Mouse (Mus musculus): Measurements from ENCODE around the gene Mtus2. TPM values are rescaled to one million over a fixed set of nuclear protein-coding genes. Genes with fewer than 3 reads are reported as not detected.

The Mtus2 gene
- polyA plus RNA-seq, 1 experiment: not detected

- TF ChIP-seq GATA1 (IDR thresholded peaks at IDR 0.05; ENCODE audit: low read length): no peak
These were observed 100.3 kb downstream of the Mtus2 start for GRCm38 (mm10) chr5:148057433-148057832.

DNA sequence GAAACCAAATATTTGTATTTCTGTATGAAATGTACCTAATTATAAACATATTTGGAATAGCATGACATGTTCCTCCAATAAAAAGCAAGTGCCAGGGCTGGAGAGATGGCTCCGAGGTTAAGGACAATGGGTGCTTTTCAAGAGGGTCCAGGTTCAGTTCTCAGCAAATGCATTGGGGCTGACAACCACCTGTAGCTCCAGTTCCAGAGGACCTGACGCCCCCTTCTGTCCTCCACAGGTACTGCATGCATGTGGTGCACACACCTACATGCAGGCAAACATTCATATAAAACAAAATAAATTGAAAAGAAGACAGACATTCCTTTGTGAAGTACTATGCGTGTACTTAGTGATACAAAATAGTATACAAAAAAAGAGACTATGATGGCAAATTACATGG, 102.2 kb downstream of the Mtus2 start:
- TF ChIP-seq GATA1 (IDR thresholded peaks at IDR 0.05; ENCODE audit: low read length): no peak

GRCm38 (mm10) chr5:148061869-148062268, 104.7 kb downstream of the Mtus2 start:
- no peak for TF ChIP-seq GATA1 (IDR thresholded peaks at IDR 0.05; ENCODE audit: low read length)

DNA sequence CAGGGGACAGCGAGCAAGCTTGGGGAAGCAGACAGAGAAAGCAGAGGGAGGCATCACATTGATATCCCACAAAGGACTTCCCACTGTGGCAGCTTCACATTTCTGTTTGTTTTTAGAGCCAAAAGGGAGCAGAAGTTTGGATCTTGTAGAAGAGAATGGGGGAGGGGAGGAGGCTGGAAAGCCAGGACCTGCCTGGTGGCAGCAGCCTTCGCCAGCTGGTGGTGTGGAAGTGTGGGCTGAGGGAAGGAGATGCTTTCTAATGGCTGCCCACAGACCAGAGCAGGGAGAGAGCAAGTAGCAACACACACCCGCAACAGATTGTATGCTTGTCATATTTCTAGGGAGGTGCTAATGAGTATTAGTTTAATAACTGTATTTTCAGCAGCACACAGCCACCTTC, 106.6 kb downstream of the Mtus2 start:
- TF ChIP-seq GATA1 (IDR thresholded peaks at IDR 0.05; ENCODE audit: low read length): no peak

GRCm38 (mm10) chr5:148065251-148065650, 108.1 kb downstream of the Mtus2 start:
- TF ChIP-seq GATA1 (IDR thresholded peaks at IDR 0.05; ENCODE audit: low read length): no peak

GRCm38 (mm10) chr5:148069909-148070308, 112.8 kb downstream of the Mtus2 start:
- no peak for TF ChIP-seq GATA1 (IDR thresholded peaks at IDR 0.05; ENCODE audit: low read length)

DNA sequence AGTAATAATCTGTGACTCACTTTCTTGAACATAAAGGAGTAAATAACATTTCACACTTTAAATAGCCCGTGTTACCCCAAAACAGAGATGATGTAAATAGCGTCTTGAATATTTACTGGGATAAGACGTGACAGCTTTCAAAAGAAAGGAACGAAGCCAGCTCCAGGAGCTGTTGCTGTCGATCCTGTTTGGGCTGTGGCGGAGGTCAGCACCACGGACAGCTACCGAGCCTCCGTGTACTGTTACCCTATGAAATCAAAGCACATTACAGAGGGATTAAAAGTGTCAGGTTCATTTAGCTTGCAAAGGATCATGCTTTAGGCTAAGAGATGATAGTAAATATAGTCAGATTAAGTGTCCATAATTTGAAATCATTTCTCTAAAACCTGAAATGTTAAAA, 114.7 kb downstream of the Mtus2 start:
- no peak for TF ChIP-seq GATA1 (IDR thresholded peaks at IDR 0.05; ENCODE audit: low read length)

DNA sequence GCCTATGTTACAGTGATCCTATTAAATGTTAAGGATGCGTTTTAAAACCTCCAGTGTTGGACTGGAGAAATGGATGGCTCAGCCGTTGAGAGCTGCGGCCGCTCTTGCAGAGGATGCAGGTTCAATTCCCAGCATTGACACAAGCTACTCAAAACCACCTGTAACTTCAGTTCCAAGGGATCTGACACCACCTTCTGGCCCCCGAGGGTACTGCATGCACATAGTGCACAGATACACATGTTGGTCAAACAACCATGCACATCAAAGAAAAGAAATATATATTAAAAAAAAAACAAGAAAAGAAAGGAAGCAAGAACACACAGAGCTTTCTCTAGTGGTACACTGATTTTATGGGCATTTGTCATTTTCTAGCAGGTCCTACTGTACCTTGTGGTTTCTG, 116.3 kb downstream of the Mtus2 start:
- TF ChIP-seq GATA1 (IDR thresholded peaks at IDR 0.05; ENCODE audit: low read length): no peak

DNA sequence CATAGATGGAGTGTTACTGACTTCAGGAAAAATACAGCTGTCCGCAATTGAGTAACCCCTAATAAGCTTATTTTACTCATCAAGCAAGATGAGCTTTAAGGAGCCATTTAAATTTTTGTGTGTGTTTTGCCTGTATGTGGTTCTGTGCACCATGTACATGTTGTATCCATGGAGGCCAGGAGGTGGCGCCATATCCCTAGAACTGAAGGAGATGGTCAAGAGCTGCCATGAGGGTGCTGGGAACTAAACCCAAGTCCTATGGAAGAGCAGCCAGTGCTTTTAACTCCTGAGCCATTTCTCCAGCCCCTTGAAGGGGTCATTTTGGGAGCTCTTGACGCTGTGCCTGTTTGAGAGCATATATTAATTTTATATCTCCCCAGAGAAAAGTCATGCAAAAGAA, 122.6 kb downstream of the Mtus2 start:
- no peak for TF ChIP-seq GATA1 (IDR thresholded peaks at IDR 0.05; ENCODE audit: low read length)

GRCm38 (mm10) chr5:148083541-148083940, 126.4 kb downstream of the Mtus2 start:
- TF ChIP-seq GATA1 (IDR thresholded peaks at IDR 0.05; ENCODE audit: low read length): no peak

- no peak for TF ChIP-seq GATA1 (IDR thresholded peaks at IDR 0.05; ENCODE audit: low read length)
These were observed 127.6 kb downstream of the Mtus2 start for GRCm38 (mm10) chr5:148084766-148085165.

- no peak for TF ChIP-seq GATA1 (IDR thresholded peaks at IDR 0.05; ENCODE audit: low read length)
These were observed 130.7 kb downstream of the Mtus2 start for GRCm38 (mm10) chr5:148087796-148088195.

- TF ChIP-seq GATA1 (IDR thresholded peaks at IDR 0.05; ENCODE audit: low read length): no peak
These were observed 133.2 kb downstream of the Mtus2 start for GRCm38 (mm10) chr5:148090191-148090821.

GRCm38 (mm10) chr5:148094640-148095039, 137.5 kb downstream of the Mtus2 start:
- TF ChIP-seq GATA1 (IDR thresholded peaks at IDR 0.05; ENCODE audit: low read length): no peak

DNA sequence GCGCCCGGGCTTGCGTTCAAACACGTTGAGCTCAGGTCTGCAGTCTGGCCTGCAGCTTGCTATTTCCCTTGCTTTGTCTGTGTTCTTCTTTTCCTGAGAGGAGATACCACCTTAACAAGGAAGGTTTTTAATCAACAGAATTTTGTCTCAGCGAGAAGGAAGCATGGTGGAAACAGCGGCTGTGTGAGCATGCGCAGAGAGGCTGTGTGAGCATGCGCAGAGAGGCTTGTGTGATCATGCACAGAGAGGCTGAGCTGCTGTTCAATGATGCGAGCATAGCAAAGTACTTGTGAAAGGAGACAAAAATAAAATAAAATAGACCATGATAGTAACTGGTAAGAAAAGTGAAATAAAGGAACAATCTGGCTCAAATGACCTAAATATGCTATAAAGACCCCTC, 142.2 kb downstream of the Mtus2 start:
- TF ChIP-seq GATA1 (IDR thresholded peaks at IDR 0.05; ENCODE audit: low read length): no peak

- no peak for TF ChIP-seq GATA1 (IDR thresholded peaks at IDR 0.05; ENCODE audit: low read length)
These were observed 150.2 kb downstream of the Mtus2 start for GRCm38 (mm10) chr5:148107324-148107723.

DNA sequence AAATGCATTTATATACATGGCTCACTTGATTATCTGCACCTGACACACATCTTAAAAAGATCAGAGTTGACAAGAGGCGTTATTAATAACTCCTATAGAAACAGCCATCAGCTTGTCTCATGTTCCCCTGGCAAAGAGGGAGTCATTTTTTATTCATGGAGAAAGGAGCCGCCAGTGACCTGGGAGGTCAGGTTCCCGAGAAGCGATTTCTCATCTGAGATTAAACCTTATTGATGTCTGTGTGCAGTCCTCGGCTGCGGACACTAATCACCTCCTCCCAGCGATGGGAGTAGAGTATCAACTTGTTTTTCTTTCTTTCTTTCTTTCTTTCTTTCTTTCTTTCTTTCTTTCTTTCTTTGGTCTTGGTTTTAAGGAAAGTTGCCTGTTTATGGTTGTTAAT, 150.8 kb downstream of the Mtus2 start:
- TF ChIP-seq GATA1 (IDR thresholded peaks at IDR 0.05; ENCODE audit: low read length): no peak

GRCm38 (mm10) chr5:148108314-148108713, 151.2 kb downstream of the Mtus2 start:
- no peak for TF ChIP-seq GATA1 (IDR thresholded peaks at IDR 0.05; ENCODE audit: low read length)
